Mouse (Mus musculus) myocyte (in vitro differentiated cells): ENCODE data around the gene Vps37b. TPM values are rescaled to one million over a fixed set of nuclear protein-coding genes. Genes with fewer than 3 reads are reported as not detected.

ENCODE experiments used
- H3K27me3 ChIP-seq: one replicate; pipeline ENCODE4 v1.6.1; 2011; ENCODE audit not compliant: control insufficient read depth, insufficient read depth, insufficient read length
- H3K36me3 ChIP-seq: one replicate; pipeline ENCODE4 v1.6.1; 2011; ENCODE audit not compliant: control insufficient read depth, insufficient read depth
- H3K4me2 ChIP-seq: one replicate; pipeline ENCODE4 v1.6.1; 2011; ENCODE audit warnings: low read depth, control low read depth
- H3K4me3 ChIP-seq: one replicate; pipeline ENCODE4 v1.5.1; 2011; ENCODE audit warnings: mild to moderate bottlenecking, control low read depth, moderate library complexity
- H3K79me2 ChIP-seq: one replicate; pipeline ENCODE4 v1.6.1; 2011; ENCODE audit not compliant: control insufficient read depth, insufficient read depth
- H3ac ChIP-seq: one replicate; pipeline ENCODE4 v1.6.1; 2011; ENCODE audit not compliant: control insufficient read depth, insufficient read length
- CEBPB ChIP-seq: IDR thresholded peaks from 2 replicates; pipeline ENCODE4 v1.6.1; 2011; ENCODE audit warnings: mild to moderate bottlenecking, moderate library complexity; ENCODE audit not compliant: poor library complexity, insufficient read depth, severe bottlenecking
- E2F4 ChIP-seq: IDR thresholded peaks from one replicate; pipeline ENCODE4 v1.6.1; 2011; ENCODE audit warnings: mild to moderate bottlenecking, control low read depth, moderate library complexity; ENCODE audit not compliant: insufficient read depth
- MAX ChIP-seq: IDR thresholded peaks from one replicate; pipeline ENCODE4 v1.6.1; 2011; ENCODE audit warnings: low read depth, mild to moderate bottlenecking, control low read depth
- MYOD1 ChIP-seq, 3 experiments: IDR thresholded peaks; one replicate each; pipeline ENCODE4 v1.6.1; 2011; ENCODE audit warnings: control low read depth in 2 of 3, low read depth in 2 of 3, mild to moderate bottlenecking in 2 of 3, moderate library complexity in 1 of 3; ENCODE audit not compliant: insufficient read length in 2 of 3, control insufficient read depth in 1 of 3
- MYOG ChIP-seq, 3 experiments: IDR thresholded peaks; one replicate each; pipeline ENCODE4 v1.6.1; 2011; ENCODE audit warnings: control low read depth in 2 of 3, low read depth in 2 of 3, mild to moderate bottlenecking in 2 of 3; ENCODE audit not compliant: insufficient read length in 2 of 3, control insufficient read depth in 1 of 3, insufficient read depth in 1 of 3
- POLR2A ChIP-seq: IDR thresholded peaks from one replicate; pipeline ENCODE4 v1.6.1; 2011; ENCODE audit warnings: low read depth, mild to moderate bottlenecking, control low read depth, moderate library complexity; ENCODE audit not compliant: insufficient read length
- POLR2AphosphoS2 ChIP-seq: IDR thresholded peaks from one replicate; pipeline ENCODE4 v1.6.1; 2011; ENCODE audit warnings: low read depth, control low read depth; ENCODE audit not compliant: insufficient read length
- REST ChIP-seq: IDR thresholded peaks from one replicate; pipeline ENCODE4 v1.6.1; 2011; ENCODE audit warnings: mild to moderate bottlenecking, control low read depth, moderate library complexity; ENCODE audit not compliant: insufficient read depth, insufficient read length
- SRF ChIP-seq: IDR thresholded peaks from one replicate; pipeline ENCODE4 v1.6.1; 2011; ENCODE audit warnings: low read depth; ENCODE audit not compliant: control insufficient read depth, insufficient read length
- TCF12 ChIP-seq: IDR thresholded peaks from one replicate; pipeline ENCODE4 v1.6.1; 2011; ENCODE audit warnings: mild to moderate bottlenecking, control low read depth; ENCODE audit not compliant: poor library complexity, insufficient read depth, severe bottlenecking
- TCF3 ChIP-seq: IDR thresholded peaks from one replicate; pipeline ENCODE4 v1.6.1; 2011; ENCODE audit warnings: low read depth, control low read depth; ENCODE audit not compliant: insufficient read length
- USF1 ChIP-seq: IDR thresholded peaks from one replicate; pipeline ENCODE4 v1.6.1; 2011; ENCODE audit warnings: low read depth, mild to moderate bottlenecking, control low read depth, moderate library complexity
- polyA plus RNA-seq: library from polyadenylated mRNA; unstranded; fragments of >200 nt; fragmentation: generic; extraction: Trizol; gene quantifications from one replicate; pipeline ENCODE4 v1.2.1, GENCODE M21; 2012; ENCODE audit warnings: missing spikeins

The Vps37b gene
- polyA plus RNA-seq, 1 experiment: 18.7 TPM

- H3K79me2 ChIP-seq: no peaks in the 10 kb centered on the region
These were observed 41.9 kb downstream of the Vps37b start for GRCm38 (mm10) chr5:123989941-123990885.

GRCm38 (mm10) chr5:123987511-123987910 lies 44.6 kb downstream of the Vps37b start:
- Histone ChIP-seq H3ac (no peak overlapping the region), H3K4me3 (no peak overlapping the region), H3K36me3 (no peaks in the 10 kb centered on the region), H3K4me2 (no peak overlapping the region), H3K79me2 (no peaks in the 10 kb centered on the region), H3K27me3 (no peaks in the 10 kb centered on the region)
- TF ChIP-seq TCF3: no peak
- TF ChIP-seq MYOD1 (IDR thresholded peaks at IDR 0.05; ENCODE audit: control insufficient read depth in 1 of 3, insufficient read length in 2 of 3, low read depth in 2 of 3): no peak
- TF ChIP-seq POLR2A: no peak
- TF ChIP-seq MYOG (IDR thresholded peaks at IDR 0.05; ENCODE audit: control insufficient read depth in 1 of 3, insufficient read depth in 1 of 3, insufficient read length in 2 of 3, low read depth in 2 of 3): no peak
- no peak for TF ChIP-seq POLR2AphosphoS2
- no peak for TF ChIP-seq SRF
- TF ChIP-seq CEBPB: no peak
- no peak for TF ChIP-seq USF1
- no peak for TF ChIP-seq E2F4
- no peak for TF ChIP-seq REST

More at GRCm38 (mm10) chr5:123989941-123990885, 41.9 kb downstream of the Vps37b start:
- Histone ChIP-seq H3K27me3 (no peaks in the 10 kb centered on the region), H3K36me3 (no peaks in the 10 kb centered on the region), H3K4me3 (no peak overlapping the region), H3ac (no peak overlapping the region), H3K4me2 (no peak overlapping the region)
- TF ChIP-seq MYOD1 (IDR thresholded peaks at IDR 0.05; ENCODE audit: control insufficient read depth in 1 of 3, insufficient read length in 2 of 3, low read depth in 2 of 3) (no peak), USF1 (no peak), TCF3 (no peak), TCF12 (no peak), MAX (no peak), CEBPB (no peak), E2F4 (no peak)

- no peak overlapping the region for H3K4me3 ChIP-seq
- no peak for TF ChIP-seq MAX
- no peak for TF ChIP-seq E2F4
- TF ChIP-seq TCF12: no peak
- TF ChIP-seq POLR2AphosphoS2: no peak
- peak in 1 of 3 experiments; percentile 12 for TF ChIP-seq MYOD1 (IDR thresholded peaks at IDR 0.05; ENCODE audit: control insufficient read depth in 1 of 3, insufficient read length in 2 of 3, low read depth in 2 of 3)
- no peak for TF ChIP-seq MYOG (IDR thresholded peaks at IDR 0.05; ENCODE audit: control insufficient read depth in 1 of 3, insufficient read depth in 1 of 3, insufficient read length in 2 of 3, low read depth in 2 of 3)
- no peak for TF ChIP-seq SRF
- no peaks in the 10 kb centered on the region for H3K27me3 ChIP-seq
- no peaks in the 10 kb centered on the region for H3K36me3 ChIP-seq
- H3K79me2 ChIP-seq: no peaks in the 10 kb centered on the region
- H3ac ChIP-seq: no peak overlapping the region
- no peak overlapping the region for H3K4me2 ChIP-seq
These were observed 45.1 kb downstream of the Vps37b start for GRCm38 (mm10) chr5:123986925-123987324.

GRCm38 (mm10) chr5:123985434-123985833 lies 46.6 kb downstream of the Vps37b start:
- no peaks in the 10 kb centered on the region for H3K79me2 ChIP-seq
- no peak overlapping the region for H3K4me3 ChIP-seq
- TF ChIP-seq POLR2A: no peak
- no peak for TF ChIP-seq TCF3
- no peak for TF ChIP-seq SRF
- TF ChIP-seq CEBPB: no peak
- no peak for TF ChIP-seq E2F4
- no peak for TF ChIP-seq MAX
- no peak for TF ChIP-seq TCF12
- no peak for TF ChIP-seq USF1
- TF ChIP-seq REST: no peak
- no peak for TF ChIP-seq MYOD1 (IDR thresholded peaks at IDR 0.05; ENCODE audit: control insufficient read depth in 1 of 3, insufficient read length in 2 of 3, low read depth in 2 of 3)
- TF ChIP-seq POLR2AphosphoS2: no peak
- no peak for TF ChIP-seq MYOG (IDR thresholded peaks at IDR 0.05; ENCODE audit: control insufficient read depth in 1 of 3, insufficient read depth in 1 of 3, insufficient read length in 2 of 3, low read depth in 2 of 3)
- H3K36me3 ChIP-seq: no peaks in the 10 kb centered on the region
- H3K4me2 ChIP-seq: no peak overlapping the region
- H3K27me3 ChIP-seq: no peaks in the 10 kb centered on the region
- no peak overlapping the region for H3ac ChIP-seq
